Mouse (Mus musculus): ENCODE measurements around the gene Nol6. TPM values are rescaled to one million over a fixed set of nuclear protein-coding genes. Genes with fewer than 3 reads are reported as not detected.

Nol6 gene
- polyA plus RNA-seq, 1 experiment from 2014 or later = 34.8 TPM

- H3K4me1 ChIP-seq (ENCODE audit: control insufficient read depth, insufficient read depth, low read length) = no peaks in the 10 kb centered on the region
- H3K4me2 ChIP-seq (ENCODE audit: low read depth, low read length) = no peak overlapping the region
- H3K27me3 ChIP-seq (ENCODE audit: control insufficient read depth, insufficient read depth, low read length) = no peaks in the 10 kb centered on the region
- 86% methylated on average over 5 of the region's 5 CpGs for WGBS
- H3K27ac ChIP-seq (ENCODE audit: low read depth, low read length) = no peak overlapping the region
- no peak overlapping the region for H3K4me3 ChIP-seq (ENCODE audit: low read depth, low read length)
- no peak overlapping the region for H3K9ac ChIP-seq (replicated peaks; ENCODE audit: low read depth, low read length)
- H3K9me3 ChIP-seq (ENCODE audit: control insufficient read depth, low read length) = no peaks in the 10 kb centered on the region
- no peaks in the 10 kb centered on the region for H3K36me3 ChIP-seq (ENCODE audit: control insufficient read depth, insufficient read depth, low read length)
- no peak for ATAC-seq (ENCODE audit: low read depth)
Measured at GRCm38 (mm10) chr4:41081733-41082132, 42.5 kb downstream of the Nol6 start.

GRCm38 (mm10) chr4:41078726-41079125 lies 45.5 kb downstream of the Nol6 start:
- no peak overlapping the region for H3K4me2 ChIP-seq (ENCODE audit: low read depth, low read length)
- no peak overlapping the region for H3K4me3 ChIP-seq (ENCODE audit: low read depth, low read length)
- no peak for ATAC-seq (ENCODE audit: low read depth)
- no peak overlapping the region for H3K9ac ChIP-seq (replicated peaks; ENCODE audit: low read depth, low read length)
- H3K9me3 ChIP-seq (ENCODE audit: control insufficient read depth, low read length) = no peaks in the 10 kb centered on the region
- H3K27ac ChIP-seq (ENCODE audit: low read depth, low read length) = no peak overlapping the region
- no peaks in the 10 kb centered on the region for H3K36me3 ChIP-seq (ENCODE audit: control insufficient read depth, insufficient read depth, low read length)
- WGBS = 86% methylated on average over 6 of the region's 6 CpGs
- H3K27me3 ChIP-seq (ENCODE audit: control insufficient read depth, insufficient read depth, low read length) = no peaks in the 10 kb centered on the region
- no peaks in the 10 kb centered on the region for H3K4me1 ChIP-seq (ENCODE audit: control insufficient read depth, insufficient read depth, low read length)

- Histone ChIP-seq H3K4me2 (ENCODE audit: low read depth, low read length) (no peak overlapping the region), H3K9me3 (ENCODE audit: control insufficient read depth, low read length) (no peaks in the 10 kb centered on the region), H3K36me3 (ENCODE audit: control insufficient read depth, insufficient read depth, low read length) (no peaks in the 10 kb centered on the region), H3K27me3 (ENCODE audit: control insufficient read depth, insufficient read depth, low read length) (no peaks in the 10 kb centered on the region), H3K9ac (replicated peaks; ENCODE audit: low read depth, low read length) (no peak overlapping the region), H3K4me1 (ENCODE audit: control insufficient read depth, insufficient read depth, low read length) (no peaks in the 10 kb centered on the region), H3K27ac (ENCODE audit: low read depth, low read length) (no peak overlapping the region), H3K4me3 (ENCODE audit: low read depth, low read length) (no peak overlapping the region)
- ATAC-seq (ENCODE audit: low read depth) = no peak
- 68% methylated on average over 6 of the region's 6 CpGs for WGBS
Measured at GRCm38 (mm10) chr4:41074461-41074860, 49.8 kb downstream of the Nol6 start.

GRCm38 (mm10) chr4:41073008-41073817 lies 51.0 kb downstream of the Nol6 start:
- Histone ChIP-seq H3K36me3 (ENCODE audit: control insufficient read depth, insufficient read depth, low read length) (no peaks in the 10 kb centered on the region), H3K4me2 (ENCODE audit: low read depth, low read length) (no peak overlapping the region), H3K27me3 (ENCODE audit: control insufficient read depth, insufficient read depth, low read length) (no peaks in the 10 kb centered on the region), H3K4me3 (ENCODE audit: low read depth, low read length) (no peak overlapping the region), H3K9me3 (ENCODE audit: control insufficient read depth, low read length) (no peaks in the 10 kb centered on the region), H3K9ac (replicated peaks; ENCODE audit: low read depth, low read length) (no peak overlapping the region), H3K27ac (ENCODE audit: low read depth, low read length) (no peak overlapping the region), H3K4me1 (ENCODE audit: control insufficient read depth, insufficient read depth, low read length) (no peaks in the 10 kb centered on the region)
- ATAC-seq (ENCODE audit: low read depth) = no peak
- WGBS = 83% methylated on average over 12 of the region's 12 CpGs

- no peaks in the 10 kb centered on the region for H3K36me3 ChIP-seq (ENCODE audit: control insufficient read depth, insufficient read depth, low read length)
- H3K4me2 ChIP-seq (ENCODE audit: low read depth, low read length) = no peak overlapping the region
- no peaks in the 10 kb centered on the region for H3K9me3 ChIP-seq (ENCODE audit: control insufficient read depth, low read length)
- H3K4me3 ChIP-seq (ENCODE audit: low read depth, low read length) = no peak overlapping the region
- H3K4me1 ChIP-seq (ENCODE audit: control insufficient read depth, insufficient read depth, low read length) = no peaks in the 10 kb centered on the region
- H3K27ac ChIP-seq (ENCODE audit: low read depth, low read length) = no peak overlapping the region
- whole genome bisulfite sequencing = 65% methylated on average over 14 of the region's 14 CpGs
- 0 out of 2 replicates have a peak, but pooled peaks have one; percentile 31 for ATAC-seq (ENCODE audit: low read depth)
- H3K27me3 ChIP-seq (ENCODE audit: control insufficient read depth, insufficient read depth, low read length) = no peaks in the 10 kb centered on the region
- no peak overlapping the region for H3K9ac ChIP-seq (replicated peaks; ENCODE audit: low read depth, low read length)
Measured at GRCm38 (mm10) chr4:41071500-41072429, 52.5 kb downstream of the Nol6 start.

GRCm38 (mm10) chr4:41065196-41065595 lies 59.1 kb downstream of the Nol6 start:
- H3K4me1 ChIP-seq (ENCODE audit: control insufficient read depth, insufficient read depth, low read length) = no peaks in the 10 kb centered on the region
- no peak overlapping the region for H3K4me2 ChIP-seq (ENCODE audit: low read depth, low read length)
- H3K9me3 ChIP-seq (ENCODE audit: control insufficient read depth, low read length) = no peaks in the 10 kb centered on the region
- H3K36me3 ChIP-seq (ENCODE audit: control insufficient read depth, insufficient read depth, low read length) = no peaks in the 10 kb centered on the region
- no peak overlapping the region for H3K4me3 ChIP-seq (ENCODE audit: low read depth, low read length)
- H3K27me3 ChIP-seq (ENCODE audit: control insufficient read depth, insufficient read depth, low read length) = no peaks in the 10 kb centered on the region
- 94% methylated on average over 4 of the region's 4 CpGs for WGBS
- H3K27ac ChIP-seq (ENCODE audit: low read depth, low read length) = no peak overlapping the region
- no peak for ATAC-seq (ENCODE audit: low read depth)
- no peak overlapping the region for H3K9ac ChIP-seq (replicated peaks; ENCODE audit: low read depth, low read length)

Other genes starting within 250 kb of the Nol6 start
- gene Spink4, start 204.4 kb downstream of the Nol6 start, polyA plus RNA-seq (2014; fragmentation: Nextera tagmentation; extraction: Ambion mirVana) = not detected in 2 replicates
- gene Bag1, start 176.2 kb downstream of the Nol6 start, polyA plus RNA-seq (2014; fragmentation: Nextera tagmentation; extraction: Ambion mirVana) = 195 and 239 TPM in 2 replicates
- 145 and 154 TPM in 2 replicates for gene Chmp5, start 176.0 kb downstream of the Nol6 start, polyA plus RNA-seq (2014; fragmentation: Nextera tagmentation; extraction: Ambion mirVana)
- gene Nfx1, start 153.5 kb downstream of the Nol6 start, polyA plus RNA-seq (2014; fragmentation: Nextera tagmentation; extraction: Ambion mirVana) = 122 and 126 TPM in 2 replicates
- not detected in 2 replicates for gene Aqp7, start 76.3 kb downstream of the Nol6 start, polyA plus RNA-seq (2014; fragmentation: Nextera tagmentation; extraction: Ambion mirVana)
- 0.19 TPM in 1 of 2 replicates, not detected in the other for gene Aqp3, start 26.3 kb downstream of the Nol6 start, polyA plus RNA-seq (2014; fragmentation: Nextera tagmentation; extraction: Ambion mirVana)
- 57.5 and 70.7 TPM in 2 replicates for gene Ube2r2, start 11.3 kb upstream of the Nol6 start, polyA plus RNA-seq (2014; fragmentation: Nextera tagmentation; extraction: Ambion mirVana)
- 41.2 and 51.2 TPM in 2 replicates for gene Ubap2, start 150.7 kb upstream of the Nol6 start, polyA plus RNA-seq (2014; fragmentation: Nextera tagmentation; extraction: Ambion mirVana)
- gene Dcaf12, start 190.4 kb upstream of the Nol6 start, polyA plus RNA-seq (2014; fragmentation: Nextera tagmentation; extraction: Ambion mirVana) = 57.4 and 67.5 TPM in 2 replicates
- 66.8 and 76.3 TPM in 2 replicates for gene Ubap1, start 224.5 kb upstream of the Nol6 start, polyA plus RNA-seq (2014; fragmentation: Nextera tagmentation; extraction: Ambion mirVana)

Data from neural tube, embryonic 14.5 days (tissue).